Mouse (Mus musculus): ENCODE data around the gene Rgn. TPM values are rescaled to one million over a fixed set of nuclear protein-coding genes. Genes with fewer than 3 reads are reported as not detected.

Gene Rgn
- total RNA-seq, 1 experiment = not detected

GRCm38 (mm10) chrX:20573927-20574326, 24.3 kb downstream of the Rgn start:
- DNase-seq (ENCODE audit: low read depth, low spot score) = no peak
- no peaks in the 10 kb centered on the region for H3K4me1 ChIP-seq (ENCODE audit: control insufficient read depth in 2 of 2, insufficient read depth in 2 of 2, low read length in 2 of 2, poor library complexity in 1 of 2)
- TF ChIP-seq ZNF384 (IDR thresholded peaks at IDR 0.05; ENCODE audit: low read depth, low read length) = no peak
- no peak for TF ChIP-seq HCFC1 (IDR thresholded peaks at IDR 0.05; ENCODE audit: borderline replicate concordance, insufficient read depth, low read length)
- TF ChIP-seq CHD2 (IDR thresholded peaks at IDR 0.05; ENCODE audit: low read depth, low read length) = no peak
- no peak for TF ChIP-seq MAFK (IDR thresholded peaks at IDR 0.05; ENCODE audit: insufficient read depth, low read depth, low read length)
- TF ChIP-seq ZC3H11A (IDR thresholded peaks at IDR 0.05; ENCODE audit: borderline replicate concordance, low read depth, low read length) = no peak
- no peaks in the 10 kb centered on the region for H3K36me3 ChIP-seq (ENCODE audit: control insufficient read depth, insufficient read depth, low read length, poor library complexity, severe bottlenecking)
- H3K9me3 ChIP-seq (ENCODE audit: control insufficient read depth, insufficient read depth, low read depth, low read length) = no peaks in the 10 kb centered on the region
- in situ Hi-C loops (cut with MboI; ENCODE audit: low sequenced_read_pairs in 2 of 2, unreplicated experiment in 2 of 2) = no loop called here
- H3K4me3 ChIP-seq (ENCODE audit: insufficient read depth in 1 of 2, low read depth in 1 of 2, low read length in 2 of 2, poor library complexity in 1 of 2, severe bottlenecking in 1 of 2) = no peak overlapping the region
- H3K9ac ChIP-seq (ENCODE audit: insufficient read depth, low read depth, low read length, poor library complexity, severe bottlenecking) = no peak overlapping the region
- no peak overlapping the region for H3K27ac ChIP-seq (ENCODE audit: insufficient read depth, low read depth, low read length, poor library complexity, severe bottlenecking)

DNA sequence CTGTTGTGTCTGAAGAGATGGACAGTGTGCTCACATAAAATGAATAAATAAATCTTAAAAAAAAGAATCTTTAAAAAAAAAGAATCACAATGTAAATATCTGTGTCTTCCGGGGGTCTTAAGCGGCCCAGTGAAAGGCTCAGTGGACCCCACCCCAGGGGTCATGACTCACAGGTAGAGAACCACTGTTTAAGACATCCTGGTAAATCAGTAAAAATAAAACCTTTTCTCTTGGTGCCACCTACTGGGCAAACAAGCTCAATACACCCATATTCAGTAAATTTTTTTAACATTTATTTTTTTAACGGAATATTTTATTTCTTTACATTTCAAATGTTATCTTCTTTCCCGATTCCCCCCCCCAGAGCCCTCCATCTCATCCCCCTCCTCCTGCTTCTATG, 38.4 kb downstream of the Rgn start:
- in situ Hi-C loops (cut with MboI; ENCODE audit: low sequenced_read_pairs in 2 of 2, unreplicated experiment in 2 of 2) = no loop called here
- H3K36me3 ChIP-seq (ENCODE audit: control insufficient read depth, insufficient read depth, low read length, poor library complexity, severe bottlenecking) = no peaks in the 10 kb centered on the region
- DNase-seq (ENCODE audit: low read depth, low spot score) = no peak

DNA sequence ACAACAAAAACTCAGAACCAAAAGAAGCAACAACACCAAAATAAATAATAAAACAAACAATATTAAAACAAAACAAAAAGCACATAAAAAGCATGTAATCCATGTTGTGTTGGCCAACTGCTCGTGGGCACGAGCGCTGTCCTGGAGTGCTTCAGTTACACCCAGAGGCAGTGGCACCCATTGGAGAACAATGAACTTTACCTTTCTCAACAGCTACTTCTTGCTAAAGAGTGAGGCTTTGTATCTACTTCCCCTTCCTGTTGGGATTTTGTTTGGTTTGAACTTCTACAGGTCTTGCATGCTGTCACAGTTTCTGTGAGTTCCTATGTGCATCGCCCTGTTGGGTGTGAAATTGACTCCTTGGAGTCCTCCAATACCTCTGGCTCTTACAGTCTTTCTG, 58.9 kb downstream of the Rgn start:
- Histone ChIP-seq H3K9me3 (ENCODE audit: control insufficient read depth, insufficient read depth, low read depth, low read length) (no peaks in the 10 kb centered on the region), H3K36me3 (ENCODE audit: control insufficient read depth, insufficient read depth, low read length, poor library complexity, severe bottlenecking) (no peaks in the 10 kb centered on the region), H3K27ac (ENCODE audit: insufficient read depth, low read depth, low read length, poor library complexity, severe bottlenecking) (no peak overlapping the region), H3K4me3 (ENCODE audit: insufficient read depth in 1 of 2, low read depth in 1 of 2, low read length in 2 of 2, poor library complexity in 1 of 2, severe bottlenecking in 1 of 2) (no peak overlapping the region), H3K4me1 (ENCODE audit: control insufficient read depth in 2 of 2, insufficient read depth in 2 of 2, low read length in 2 of 2, poor library complexity in 1 of 2) (no peaks in the 10 kb centered on the region), H3K9ac (ENCODE audit: insufficient read depth, low read depth, low read length, poor library complexity, severe bottlenecking) (no peak overlapping the region)
- TF ChIP-seq ZC3H11A (IDR thresholded peaks at IDR 0.05; ENCODE audit: borderline replicate concordance, low read depth, low read length) = no peak
- no peak for TF ChIP-seq MAFK (IDR thresholded peaks at IDR 0.05; ENCODE audit: insufficient read depth, low read depth, low read length)
- TF ChIP-seq ZNF384 (IDR thresholded peaks at IDR 0.05; ENCODE audit: low read depth, low read length) = no peak
- TF ChIP-seq HCFC1 (IDR thresholded peaks at IDR 0.05; ENCODE audit: borderline replicate concordance, insufficient read depth, low read length) = no peak
- TF ChIP-seq CHD2 (IDR thresholded peaks at IDR 0.05; ENCODE audit: low read depth, low read length) = no peak
- in situ Hi-C loops (cut with MboI; ENCODE audit: low sequenced_read_pairs in 2 of 2, unreplicated experiment in 2 of 2) = no loop called here
- no peak for DNase-seq (ENCODE audit: low read depth, low spot score)

More for the DNA sequence above, 38.4 kb downstream of the Rgn start:
- H3K4me3 ChIP-seq (ENCODE audit: insufficient read depth in 1 of 2, low read depth in 1 of 2, low read length in 2 of 2, poor library complexity in 1 of 2, severe bottlenecking in 1 of 2) = no peak overlapping the region
- TF ChIP-seq CHD2 (IDR thresholded peaks at IDR 0.05; ENCODE audit: low read depth, low read length) = no peak
- no peak for TF ChIP-seq ZNF384 (IDR thresholded peaks at IDR 0.05; ENCODE audit: low read depth, low read length)
- no peak for TF ChIP-seq ZC3H11A (IDR thresholded peaks at IDR 0.05; ENCODE audit: borderline replicate concordance, low read depth, low read length)
- TF ChIP-seq HCFC1 (IDR thresholded peaks at IDR 0.05; ENCODE audit: borderline replicate concordance, insufficient read depth, low read length) = no peak
- TF ChIP-seq MAFK (IDR thresholded peaks at IDR 0.05; ENCODE audit: insufficient read depth, low read depth, low read length) = no peak
- H3K4me1 ChIP-seq (ENCODE audit: control insufficient read depth in 2 of 2, insufficient read depth in 2 of 2, low read length in 2 of 2, poor library complexity in 1 of 2) = no peaks in the 10 kb centered on the region
- no peak overlapping the region for H3K27ac ChIP-seq (ENCODE audit: insufficient read depth, low read depth, low read length, poor library complexity, severe bottlenecking)
- H3K9ac ChIP-seq (ENCODE audit: insufficient read depth, low read depth, low read length, poor library complexity, severe bottlenecking) = no peak overlapping the region
- H3K9me3 ChIP-seq (ENCODE audit: control insufficient read depth, insufficient read depth, low read depth, low read length) = no peaks in the 10 kb centered on the region

Other genes with a start within 250 kb of the Rgn start
- 17.9 and 22.3 TPM in 2 replicates for gene Rp2, start 185.3 kb upstream of the Rgn start, total RNA-seq (2012; rRNA removed)
- gene Jade3, start 124.1 kb upstream of the Rgn start, total RNA-seq (2012; rRNA removed) = 14.4 and 23.1 TPM in 2 replicates
- gene Rbm10, start 67.7 kb downstream of the Rgn start, total RNA-seq (2012; rRNA removed) = 49.4 and 57.9 TPM in 2 replicates
- gene Ndufb11, start 67.8 kb downstream of the Rgn start, total RNA-seq (2012; rRNA removed) = 161 and 213 TPM in 2 replicates
- 149 and 178 TPM in 2 replicates for gene Uba1, start 108.5 kb downstream of the Rgn start, total RNA-seq (2012; rRNA removed)
- gene Cdk16, start 138.2 kb downstream of the Rgn start, total RNA-seq (2012; rRNA removed) = 47.5 and 53.4 TPM in 2 replicates
- 16.8 and 43.4 TPM in 2 replicates for gene Usp11, start 154.1 kb downstream of the Rgn start, total RNA-seq (2012; rRNA removed)
- 81.8 and 93.1 TPM in 2 replicates for gene Araf, start 248.0 kb downstream of the Rgn start, total RNA-seq (2012; rRNA removed)